Mouse (Mus musculus) neural tube, embryonic 12.5 days (tissue): Measurements from ENCODE around the gene Dusp2. TPM values are rescaled to one million over a fixed set of nuclear protein-coding genes. Genes with fewer than 3 reads are reported as not detected.

ENCODE experiments used
- ATAC-seq: fragments of 200-750 bp; cut with Nextera tagmentation; 2 replicates; pipeline ENCODE4 v1.8.0; 2017; ENCODE audit warnings: low read depth, mild to moderate bottlenecking, moderate TSS enrichment, moderate library complexity; ENCODE audit not compliant: low FRiP score
- H3K27ac ChIP-seq: fragments of 300-500 bp; sonication (generic); 2 replicates; pipeline ENCODE4 v1.5.1; 2016
- H3K27me3 ChIP-seq: fragments of 300-500 bp; sonication (generic); replicated peaks from 2 replicates; pipeline ENCODE4 v1.6.1; 2016; ENCODE audit warnings: mild to moderate bottlenecking
- H3K36me3 ChIP-seq: fragments of 300-500 bp; sonication (generic); 2 replicates; pipeline ENCODE4 v1.6.1; 2016; ENCODE audit warnings: mild to moderate bottlenecking
- H3K4me1 ChIP-seq: fragments of 300-500 bp; sonication (generic); 2 replicates; pipeline ENCODE4 v1.6.1; 2016
- H3K4me2 ChIP-seq: fragments of 300-500 bp; sonication (generic); replicated peaks from 2 replicates; pipeline ENCODE4 v1.6.1; 2016; ENCODE audit warnings: mild to moderate bottlenecking
- H3K4me3 ChIP-seq: fragments of 300-500 bp; sonication (generic); 2 replicates; pipeline ENCODE4 v1.5.1; 2016
- H3K9ac ChIP-seq: fragments of 300-500 bp; sonication (generic); 2 replicates; pipeline ENCODE4 v1.6.1; 2016; ENCODE audit warnings: mild to moderate bottlenecking
- H3K9me3 ChIP-seq: fragments of 300-500 bp; sonication (generic); 2 replicates; pipeline ENCODE4 v1.6.1; 2016; ENCODE audit warnings: mild to moderate bottlenecking
- WGBS: fragments of 180-500 bp; shearing (Covaris S2); methylation state at CpG from one replicate; pipeline ENCODE4 v1.1.7; 2016; 5-methylcytosine and 5-hydroxymethylcytosine counted together
- polyA plus RNA-seq: library from polyadenylated mRNA; unstranded; fragments of >200 nt; fragmentation: Nextera tagmentation; extraction: Ambion mirVana; gene quantifications from 2 replicates; pipeline ENCODE4 v1.2.1, GENCODE M21; 2016

The Dusp2 gene
- polyA plus RNA-seq, 1 experiment from 2014 or later, result 9.7 TPM

GRCm38 (mm10) chr2:127371484-127371861, 35.5 kb downstream of the Dusp2 start:
- no peaks in the 10 kb centered on the region for H3K36me3 ChIP-seq
- peaks cover 13% of the 10 kb centered on the region for H3K27me3 ChIP-seq
- peaks cover 5% of the 10 kb centered on the region; the same call in 1 of the 2 replicates for H3K4me1 ChIP-seq
- no peak overlapping the region for H3K4me3 ChIP-seq
- no peak for ATAC-seq
- H3K9ac ChIP-seq, result no peak overlapping the region
- no peak overlapping the region for H3K4me2 ChIP-seq
- no peak overlapping the region for H3K27ac ChIP-seq
- WGBS, result 67% methylated on average over 1 of the region's 1 CpGs
- no peaks in the 10 kb centered on the region for H3K9me3 ChIP-seq

- WGBS, result 86% methylated on average over 2 of the region's 2 CpGs
- Histone ChIP-seq H3K9ac (no peak overlapping the region), H3K9me3 (no peaks in the 10 kb centered on the region), H3K27me3 (peaks cover 8% of the 10 kb centered on the region), H3K4me3 (no peak overlapping the region), H3K27ac (no peak overlapping the region), H3K4me1 (peaks cover 5% of the 10 kb centered on the region; the same call in 1 of the 2 replicates), H3K4me2 (no peak overlapping the region), H3K36me3 (no peaks in the 10 kb centered on the region)
- no peak for ATAC-seq
Measured at GRCm38 (mm10) chr2:127372082-127372481, 36.1 kb downstream of the Dusp2 start.

- Histone ChIP-seq H3K4me3 (no peak overlapping the region), H3K4me1 (peaks cover 14% of the 10 kb centered on the region; the same call in 1 of the 2 replicates), H3K36me3 (no peaks in the 10 kb centered on the region), H3K27me3 (no peaks in the 10 kb centered on the region; the same call in 1 of the 2 replicates), H3K4me2 (no peak overlapping the region), H3K9ac (no peak overlapping the region), H3K27ac (no peak overlapping the region), H3K9me3 (no peaks in the 10 kb centered on the region)
- no peak for ATAC-seq
- 88% methylated on average over 3 of the region's 3 CpGs for WGBS
Measured at GRCm38 (mm10) chr2:127374131-127374530, 38.2 kb downstream of the Dusp2 start.

- Histone ChIP-seq H3K4me2 (no peak overlapping the region), H3K4me3 (no peak overlapping the region), H3K4me1 (peaks cover 10% of the 10 kb centered on the region; the same call in 1 of the 2 replicates), H3K36me3 (no peaks in the 10 kb centered on the region), H3K9ac (no peak overlapping the region), H3K27ac (no peak overlapping the region), H3K9me3 (no peaks in the 10 kb centered on the region), H3K27me3 (no peaks in the 10 kb centered on the region; the same call in 1 of the 2 replicates)
- no peak for ATAC-seq
- WGBS, result 77% methylated on average over 3 of the region's 3 CpGs
Measured at GRCm38 (mm10) chr2:127375087-127375486, 39.1 kb downstream of the Dusp2 start.

GRCm38 (mm10) chr2:127375759-127376341, 39.9 kb downstream of the Dusp2 start:
- WGBS, result 60% methylated on average over 7 of the region's 7 CpGs
- Histone ChIP-seq H3K9me3 (no peaks in the 10 kb centered on the region), H3K4me1 (peaks cover 10% of the 10 kb centered on the region; the same call in 1 of the 2 replicates), H3K4me2 (no peak overlapping the region), H3K36me3 (no peaks in the 10 kb centered on the region), H3K9ac (no peak overlapping the region), H3K4me3 (no peak overlapping the region), H3K27ac (no peak overlapping the region), H3K27me3 (no peaks in the 10 kb centered on the region; the same call in 1 of the 2 replicates)
- ATAC-seq, result no peak

- ATAC-seq, result no peak
- no peak overlapping the region for H3K4me3 ChIP-seq
- H3K27me3 ChIP-seq, result no peaks in the 10 kb centered on the region; the same call in 1 of the 2 replicates
- H3K27ac ChIP-seq, result no peak overlapping the region
- WGBS, result 79% methylated on average over 6 of the region's 6 CpGs
- no peaks in the 10 kb centered on the region for H3K36me3 ChIP-seq
- no peak overlapping the region for H3K4me2 ChIP-seq
- H3K9ac ChIP-seq, result no peak overlapping the region
- H3K9me3 ChIP-seq, result no peaks in the 10 kb centered on the region
- peaks cover 10% of the 10 kb centered on the region; the same call in 1 of the 2 replicates for H3K4me1 ChIP-seq
Measured at GRCm38 (mm10) chr2:127376423-127377051, 40.6 kb downstream of the Dusp2 start.

- Histone ChIP-seq H3K4me3 (no peak overlapping the region), H3K9ac (no peak overlapping the region), H3K36me3 (no peaks in the 10 kb centered on the region), H3K27ac (no peak overlapping the region), H3K4me1 (peaks cover 10% of the 10 kb centered on the region; the same call in 1 of the 2 replicates), H3K4me2 (no peak overlapping the region), H3K27me3 (no peaks in the 10 kb centered on the region; the same call in 1 of the 2 replicates), H3K9me3 (no peaks in the 10 kb centered on the region)
- peak; percentile 21; the same call in 1 of the 2 replicates for ATAC-seq
- WGBS, result 68% methylated on average over 7 of the region's 7 CpGs
Measured at GRCm38 (mm10) chr2:127377942-127378610, 42.1 kb downstream of the Dusp2 start.

GRCm38 (mm10) chr2:127378611-127378990, 42.6 kb downstream of the Dusp2 start:
- no peak overlapping the region for H3K4me3 ChIP-seq
- H3K4me2 ChIP-seq, result no peak overlapping the region
- H3K27me3 ChIP-seq, result no peaks in the 10 kb centered on the region; the same call in 1 of the 2 replicates
- no peaks in the 10 kb centered on the region for H3K9me3 ChIP-seq
- H3K27ac ChIP-seq, result no peak overlapping the region
- no peak for ATAC-seq
- H3K36me3 ChIP-seq, result no peaks in the 10 kb centered on the region
- H3K4me1 ChIP-seq, result peaks cover 10% of the 10 kb centered on the region; the same call in 1 of the 2 replicates
- WGBS, result 77% methylated on average over 7 of the region's 7 CpGs
- no peak overlapping the region for H3K9ac ChIP-seq

- Histone ChIP-seq H3K27ac (no peak overlapping the region), H3K9ac (no peak overlapping the region), H3K36me3 (no peaks in the 10 kb centered on the region), H3K4me1 (peaks cover 10% of the 10 kb centered on the region; the same call in 1 of the 2 replicates), H3K27me3 (no peaks in the 10 kb centered on the region; the same call in 1 of the 2 replicates), H3K4me2 (no peak overlapping the region), H3K4me3 (no peak overlapping the region), H3K9me3 (no peaks in the 10 kb centered on the region)
- WGBS, result 70% methylated on average over 3 of the region's 3 CpGs
- ATAC-seq, result no peak
Measured at GRCm38 (mm10) chr2:127379250-127379649, 43.3 kb downstream of the Dusp2 start.

- Histone ChIP-seq H3K4me3 (no peak overlapping the region), H3K36me3 (no peaks in the 10 kb centered on the region), H3K4me2 (no peak overlapping the region), H3K27me3 (no peaks in the 10 kb centered on the region), H3K9ac (no peak overlapping the region), H3K4me1 (no peaks in the 10 kb centered on the region), H3K9me3 (no peaks in the 10 kb centered on the region), H3K27ac (no peak overlapping the region)
- ATAC-seq, result no peak
- 70% methylated on average over 7 of the region's 7 CpGs for WGBS
Measured at GRCm38 (mm10) chr2:127383881-127384280, 47.9 kb downstream of the Dusp2 start.

GRCm38 (mm10) chr2:127387521-127387920, 51.6 kb downstream of the Dusp2 start:
- Histone ChIP-seq H3K36me3 (no peaks in the 10 kb centered on the region), H3K4me2 (no peak overlapping the region), H3K27me3 (no peaks in the 10 kb centered on the region), H3K9ac (no peak overlapping the region), H3K4me3 (no peak overlapping the region), H3K9me3 (no peaks in the 10 kb centered on the region), H3K4me1 (no peaks in the 10 kb centered on the region), H3K27ac (no peak overlapping the region)
- 88% methylated on average over 2 of the region's 2 CpGs for WGBS
- ATAC-seq, result no peak
